Mouse (Mus musculus) thymus, postnatal 10 days (tissue): ENCODE measurements around the gene Stox2.

Source experiments
- DNase-seq, 2 experiments: peaks; one replicate each; pipeline ENCODE4 v3.0.0; 2021; ENCODE audit warnings: low spot score in 2 of 2

Gene Stox2

GRCm38 (mm10) chr8:47289641-47290040 is 156.5 kb downstream of the Stox2 start:
- no peak for DNase-seq

GRCm38 (mm10) chr8:47288866-47289541 is 157.2 kb downstream of the Stox2 start:
- DNase-seq: no peak

DNA sequence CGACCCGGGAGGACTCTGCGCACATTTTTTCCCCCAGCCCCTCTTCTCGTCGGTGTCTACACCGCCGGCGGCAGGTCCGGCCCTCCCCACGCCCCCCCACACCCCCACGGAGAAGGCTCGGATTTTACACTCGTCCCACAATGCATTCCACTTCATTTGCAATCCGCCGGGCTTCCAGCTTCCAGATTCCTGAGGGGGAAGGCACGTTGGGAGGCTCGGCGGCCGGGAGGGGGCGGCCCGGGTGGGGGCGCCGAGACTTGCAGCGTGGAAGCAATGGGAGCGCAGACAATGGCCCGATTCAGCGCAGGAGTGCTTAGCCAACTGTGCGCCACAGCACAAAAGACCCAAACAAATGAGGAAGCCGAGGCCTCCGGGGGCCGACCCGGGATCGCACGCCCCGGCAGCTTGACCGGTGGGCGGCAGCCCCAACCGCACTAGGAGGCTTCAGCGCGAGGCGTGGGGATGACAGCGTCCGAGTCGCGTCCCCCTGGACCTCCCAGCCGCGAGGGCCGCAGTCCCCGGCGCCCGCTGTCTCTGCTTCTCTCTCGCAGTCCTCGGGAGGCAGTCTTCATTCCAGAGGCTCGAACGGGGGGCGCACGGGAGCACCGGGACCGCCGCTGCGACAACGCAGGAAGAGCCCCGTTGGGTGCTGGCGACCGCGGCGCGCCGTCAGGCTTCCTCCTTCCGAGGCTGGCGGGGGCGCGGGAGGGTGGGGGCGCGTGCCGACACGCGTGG is 157.9 kb downstream of the Stox2 start:
- DNase-seq: peak in 1 of 2 experiments; percentile 6

DNA sequence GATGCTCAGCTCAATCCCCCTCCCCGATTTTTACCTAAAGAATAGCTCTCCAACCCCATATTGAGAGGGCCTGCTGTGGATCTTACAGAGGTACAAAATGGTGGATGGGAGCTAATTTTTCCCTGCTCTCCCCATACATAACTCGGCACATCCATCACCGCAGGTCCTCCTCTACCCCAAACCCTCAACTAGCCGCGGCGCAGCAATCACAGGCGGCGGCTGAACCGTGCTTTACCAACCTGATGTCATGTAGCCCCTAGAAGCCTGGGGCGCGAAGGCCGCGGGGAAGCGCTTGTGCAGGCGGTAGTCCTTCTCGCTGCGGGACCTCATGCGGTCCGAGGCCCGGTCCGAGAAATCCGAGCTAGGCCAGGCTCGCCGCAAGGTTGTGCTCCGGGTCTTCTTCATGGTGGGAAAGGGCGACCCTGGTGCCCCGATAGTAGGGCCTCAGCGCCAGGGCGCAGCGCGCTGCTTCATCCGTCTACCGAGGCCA is 158.5 kb downstream of the Stox2 start:
- DNase-seq: no peak

DNA sequence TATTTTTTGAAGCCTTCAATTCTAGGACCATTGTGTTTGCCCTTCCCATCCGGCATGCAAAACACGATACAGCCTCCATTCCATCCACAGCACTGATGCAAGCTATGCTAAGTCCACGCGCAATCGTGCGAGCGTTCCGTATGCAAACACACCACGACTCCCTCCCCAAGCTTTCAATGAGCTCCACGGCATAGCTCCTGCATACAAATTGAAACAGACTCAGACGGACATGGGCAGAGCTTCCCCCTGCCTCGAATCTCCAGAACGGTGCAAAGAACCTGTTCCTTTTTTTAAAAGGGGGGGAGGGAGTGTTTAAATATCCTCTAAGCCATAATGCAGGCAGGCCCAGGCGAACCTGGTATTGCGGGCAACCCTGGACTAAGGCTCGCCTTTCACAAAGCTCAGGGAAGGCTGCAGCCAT is 159.0 kb downstream of the Stox2 start:
- DNase-seq: no peak

GRCm38 (mm10) chr8:47286081-47286700 is 160.0 kb downstream of the Stox2 start:
- no peak for DNase-seq

- DNase-seq: no peak
Measured at GRCm38 (mm10) chr8:47285435-47285834, 160.7 kb downstream of the Stox2 start.

GRCm38 (mm10) chr8:47284329-47285326 is 161.5 kb downstream of the Stox2 start:
- no peak for DNase-seq

GRCm38 (mm10) chr8:47279898-47280297 is 166.3 kb downstream of the Stox2 start:
- DNase-seq: no peak

- DNase-seq: no peak
Measured at GRCm38 (mm10) chr8:47278211-47278610, 168.0 kb downstream of the Stox2 start.

GRCm38 (mm10) chr8:47268931-47269330 is 177.2 kb downstream of the Stox2 start:
- no peak for DNase-seq

DNA sequence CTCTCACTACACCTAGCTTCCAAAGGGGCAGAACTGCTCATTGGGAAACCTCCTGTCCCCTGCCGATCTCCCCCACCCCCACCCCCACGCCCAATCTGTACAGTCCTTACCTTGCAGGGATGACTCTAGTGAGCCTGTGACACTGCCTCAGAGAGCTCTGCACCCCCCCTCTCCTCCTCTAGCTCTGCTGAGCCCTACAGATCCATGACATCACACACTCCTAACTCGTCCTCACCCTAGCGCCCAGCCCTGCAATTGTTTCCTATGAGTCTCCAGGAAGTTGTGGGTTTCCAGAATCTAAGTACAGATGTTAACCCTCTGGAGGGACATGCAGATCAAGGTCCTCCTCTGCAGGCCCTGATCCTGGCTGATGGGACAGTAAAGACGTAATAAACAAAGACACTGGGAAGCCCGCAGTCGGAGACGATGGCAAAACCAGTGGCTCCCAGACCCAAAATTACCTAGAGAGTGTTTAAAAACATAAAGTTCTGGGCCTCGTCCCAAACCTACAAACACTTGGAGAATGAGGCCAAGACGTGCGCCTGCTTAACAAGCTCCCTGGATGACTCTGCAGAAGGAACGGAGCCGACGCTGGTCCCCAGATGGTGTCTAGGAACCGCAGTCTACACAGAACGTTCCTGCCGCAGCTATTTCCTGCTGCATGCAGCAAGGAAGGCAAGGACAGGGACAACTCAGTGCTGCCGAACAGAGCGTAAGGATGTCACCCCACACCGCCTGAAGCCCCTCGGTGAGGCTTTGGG is 177.9 kb downstream of the Stox2 start:
- DNase-seq: no peak

GRCm38 (mm10) chr8:47263070-47263843 is 182.9 kb downstream of the Stox2 start:
- no peak for DNase-seq

DNA sequence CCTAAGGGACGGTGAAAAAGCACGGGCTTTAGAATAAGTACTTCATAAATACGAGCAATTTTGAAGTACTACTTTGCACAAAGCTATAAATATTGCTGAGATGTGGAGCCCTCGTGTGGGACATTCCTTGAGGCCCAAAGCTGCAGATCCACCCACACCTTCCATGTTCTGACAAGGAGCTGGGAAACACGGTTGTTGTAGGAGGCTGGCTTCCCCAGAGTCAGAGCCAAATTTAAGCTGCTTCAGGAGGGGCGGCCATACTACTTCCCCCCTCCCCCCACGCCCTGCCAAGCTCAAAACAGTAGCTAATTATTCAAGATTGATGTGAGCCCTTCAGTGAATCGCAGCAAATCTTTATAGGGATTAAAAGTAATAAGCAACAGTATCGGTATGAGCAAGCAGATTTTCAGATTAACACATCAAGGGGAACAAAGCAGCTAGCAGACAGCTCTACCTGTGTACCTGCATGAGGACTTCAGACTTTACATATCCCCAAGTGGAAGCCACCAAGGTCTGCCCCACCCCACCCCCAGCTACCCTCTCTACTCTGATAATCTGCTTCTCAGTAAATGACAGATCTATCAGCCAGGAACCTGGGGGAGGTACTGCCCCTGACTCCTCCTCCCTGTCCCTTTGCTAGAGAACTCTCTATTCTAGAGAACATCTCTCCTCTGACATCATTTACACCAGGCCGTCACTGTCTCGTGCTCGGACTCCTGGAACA is 185.2 kb downstream of the Stox2 start:
- no peak for DNase-seq

GRCm38 (mm10) chr8:47250832-47251231 is 195.3 kb downstream of the Stox2 start:
- no peak for DNase-seq

GRCm38 (mm10) chr8:47245116-47245515 is 201.0 kb downstream of the Stox2 start:
- no peak for DNase-seq

- no peak for DNase-seq
Measured at GRCm38 (mm10) chr8:47244202-47244601, 202.0 kb downstream of the Stox2 start.

DNA sequence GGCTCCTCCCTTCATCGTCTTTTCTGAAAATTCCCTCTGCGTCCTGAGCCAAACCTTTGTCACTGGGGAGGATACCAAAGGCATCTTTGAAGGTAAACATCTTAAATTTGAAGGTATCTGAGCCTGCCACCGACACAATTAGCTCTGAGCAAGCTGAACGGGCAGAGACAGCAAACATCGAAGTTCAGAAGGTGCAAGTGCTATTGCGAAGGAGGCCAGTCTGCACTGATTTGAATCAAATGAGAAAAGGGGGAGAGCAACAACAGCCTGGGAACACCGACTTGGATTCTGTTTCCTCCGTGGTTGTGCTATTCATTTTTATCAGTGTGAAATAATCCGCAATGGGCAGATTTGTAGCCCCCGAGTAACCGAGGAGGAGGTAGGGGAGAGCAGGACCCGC is 202.5 kb downstream of the Stox2 start:
- no peak for DNase-seq

GRCm38 (mm10) chr8:47243016-47243630 is 203.0 kb downstream of the Stox2 start:
- no peak for DNase-seq
